Comparison of ENCODE assay signal across 14 mouse cellular contexts in genomic region chr1:193274407-193275071, GRCm38 (mm10). TPM values are rescaled to one million over a fixed set of nuclear protein-coding genes. Genes with fewer than 3 reads are reported as not detected.
DNase-seq lines count a peak whose midpoint lies in the region; ATAC-seq and TF ChIP-seq lines count a peak whose summit lies in the region.
"Had no signal": no experiment of that assay in that cellular context is flagged by ENCODE, and none has a peak within 500 bp of the region (broad histone marks: within the 10 kb centered on the region; RNA-seq: fewer than 3 reads in every experiment).

No protein-coding gene starts in this region.

- WGBS in heart, adult 2 months = 69% methylated on average over 8 of the region's 8 CpGs
- 39% methylated on average over 8 of the region's 8 CpGs for WGBS in bone marrow, adult 2 months

- H3K9ac ChIP-seq in heart, adult 2 months (ENCODE audit: low read depth, low read length) = no peak overlapping the region
- H3K9ac ChIP-seq: forebrain, embryonic 15.5 days had no signal

- no peak overlapping the region for H3K4me3 ChIP-seq in heart, adult 2 months
- peak overlapping the region; percentile 34 for H3K4me3 ChIP-seq in bone marrow, adult 2 months (replicated peaks; ENCODE audit: control insufficient read depth, low read depth, low read length)
- H3K4me3 ChIP-seq: embryonic facial prominence, embryonic 10.5 days; forebrain, embryonic 15.5 days; hindbrain, embryonic 10.5 days had no signal

- ATAC-seq in monocyte, adult 5-6 weeks (replicated peaks; ENCODE audit: insufficient number of reproducible peaks, low FRiP score, low TSS enrichment, poor library complexity, severe bottlenecking) = 0 out of 2 replicates have a peak, but pooled peaks have one; percentile 25
- ATAC-seq: forebrain, embryonic 15.5 days had no signal

- peak; percentile 19; the same call in 1 of the 2 replicates for TF ChIP-seq CTCF in heart, adult 2 months (IDR thresholded peaks at IDR 0.05)
- TF ChIP-seq CTCF in bone marrow, adult 2 months (IDR thresholded peaks at IDR 0.05; ENCODE audit: control insufficient read depth, insufficient read depth, low read length) = no peak

- no peak overlapping the region for H3K27ac ChIP-seq in heart, adult 2 months
- peak overlapping the region; percentile 70 for H3K27ac ChIP-seq in bone marrow, adult 2 months (ENCODE audit: control insufficient read depth, insufficient read depth, low read depth, low read length, poor library complexity)
- H3K27ac ChIP-seq: embryonic facial prominence, embryonic 10.5 days; forebrain, embryonic 15.5 days; hindbrain, embryonic 10.5 days had no signal

- TF ChIP-seq EP300 in heart, adult 2 months (IDR thresholded peaks at IDR 0.05; ENCODE audit: insufficient read depth, low read depth, low read length) = no peak

- H3K36me3 ChIP-seq in heart, adult 2 months (ENCODE audit: control insufficient read depth, insufficient read depth, low read length) = peaks cover 4% of the 10 kb centered on the region; the same call in 1 of the 2 replicates
- H3K36me3 ChIP-seq: embryonic facial prominence, embryonic 10.5 days; forebrain, embryonic 15.5 days; hindbrain, embryonic 10.5 days had no signal

- DNase-seq in heart, adult 2 months = no peak
- no peak for DNase-seq in heart, adult 8-10 months (ENCODE audit: low spot score)
- DNase-seq in kidney, postnatal 36 days = peak; percentile 64 to 78
- DNase-seq in thymus, postnatal 36 days = no peak
- DNase-seq in frontal cortex, postnatal 10 days (ENCODE audit: low spot score in 2 of 2) = no peak
- no peak for DNase-seq in cerebellum, postnatal 4 days (ENCODE audit: low spot score in 2 of 2)
- DNase-seq: cerebellum, adult 8-10 months; lung, adult 2 months; thymus, postnatal 14 days had no signal

- H3K79me2 ChIP-seq in heart, adult 2 months (replicated peaks; ENCODE audit: control insufficient read depth, insufficient read depth, low read length) = no peaks in the 10 kb centered on the region

- TF ChIP-seq POLR2A in heart, adult 2 months (IDR thresholded peaks at IDR 0.05; ENCODE audit: insufficient read depth, low read depth, low read length) = no peak
- no peak for TF ChIP-seq POLR2A in bone marrow, adult 2 months (IDR thresholded peaks at IDR 0.05; ENCODE audit: borderline replicate concordance, control insufficient read depth, low read depth, low read length)

- intact Hi-C loops in heart, adult 2 months (cut with DNase I) = loop anchor here (5.0 kb wide), 1 partner anchor 108 kb away; no protein-coding TSS in a partner anchor

- H3K4me1 ChIP-seq in heart, adult 2 months (ENCODE audit: control insufficient read depth, insufficient read depth, low read length) = peaks cover 6% of the 10 kb centered on the region
- H3K4me1 ChIP-seq in bone marrow, adult 2 months (ENCODE audit: control insufficient read depth, insufficient read depth, low read length) = peaks cover 7% of the 10 kb centered on the region

- H3K27me3 ChIP-seq in heart, adult 2 months (ENCODE audit: control insufficient read depth, insufficient read depth, low read length) = no peaks in the 10 kb centered on the region
- H3K27me3 ChIP-seq: forebrain, embryonic 15.5 days had no signal

RNA-seq across cellular contexts. Expression of gene G0s2, which starts 1.5 kb away (rescaled TPM):
- total RNA-seq in heart, adult 2 months (2021) = 10 to 100 TPM; 44.8 to 57.9 TPM
- 200 and 229 TPM in 2 replicates for polyA plus RNA-seq in heart, adult 2 months (2012; rRNA removed)
- 10 to 100 TPM; 54.6 to 72.1 (median 63.9) TPM for total RNA-seq in heart, adult 8-10 months (2022)
- 9.5 and 23.6 TPM in 2 replicates for polyA plus RNA-seq in bone marrow, adult 2 months (2011; ENCODE audit: insufficient read depth, insufficient read length, low replicate concordance, missing spikeins)
- total RNA-seq in monocyte, adult 5-6 weeks (2017) = 41.0 to 151 TPM (median 72.9 TPM) in 3 replicates

RNA-seq across cellular contexts. Expression of gene Hsd11b1, which starts 10.7 kb away (rescaled TPM):
- 10 to 100 TPM; 10.5 to 15.1 TPM for total RNA-seq in heart, adult 2 months (2021)
- polyA plus RNA-seq in heart, adult 2 months (2012; rRNA removed) = 18.8 and 20.9 TPM in 2 replicates
- 10 to 100 TPM in 2 of 4 experiments, 1 to 10 TPM in 2; 9.4 to 17.3 (median 12.4) TPM for total RNA-seq in heart, adult 8-10 months (2022)
- 8.3 and 20.6 TPM in 2 replicates for polyA plus RNA-seq in bone marrow, adult 2 months (2011; ENCODE audit: insufficient read depth, insufficient read length, low replicate concordance, missing spikeins)
- total RNA-seq in monocyte, adult 5-6 weeks (2017) = 101 to 156 TPM (median 112 TPM) in 3 replicates
- polyA plus RNA-seq: hindbrain, embryonic 10.5 days had no signal

Comparison
In these comparisons a context has a peak if more than half of its experiments do, and no peak if none do; other contexts are left out.
1. DNase-seq: peak in kidney, postnatal 36 days (2 of 2); none in heart, adult 2 months (0 of 2), heart, adult 8-10 months (single experiment), thymus, postnatal 36 days (0 of 2), frontal cortex, postnatal 10 days (0 of 2) and cerebellum, postnatal 4 days (0 of 2).